Mouse (Mus musculus) liver, embryonic 15.5 days (tissue): ENCODE data around the gene Ptgs1. TPM values are rescaled to one million over a fixed set of nuclear protein-coding genes. Genes with fewer than 3 reads are reported as not detected.
"Not testable (repeated sequence)": the region's sequence is repeated elsewhere in the genome, so short reads cannot be mapped to it uniquely, and the experiment has no call there.

Experiments
- ATAC-seq: fragments of 200-750 bp; cut with Nextera tagmentation; 2 replicates; pipeline ENCODE4 v1.8.0; 2017; ENCODE audit warnings: moderate number of reproducible peaks, mild to moderate bottlenecking, moderate library complexity; ENCODE audit not compliant: insufficient read depth
- H3K27ac ChIP-seq: fragments of 300-500 bp; sonication (generic); replicated peaks from 2 replicates; pipeline ENCODE4 v1.5.1; 2015; ENCODE audit warnings: mild to moderate bottlenecking, inconsistent platforms
- H3K27me3 ChIP-seq: fragments of 300-500 bp; sonication (generic); 2 replicates; pipeline ENCODE4 v1.6.1; 2015; ENCODE audit warnings: mild to moderate bottlenecking, inconsistent platforms
- H3K36me3 ChIP-seq: fragments of 300-500 bp; sonication (generic); replicated peaks from 2 replicates; pipeline ENCODE4 v1.6.1; 2015; ENCODE audit warnings: moderate library complexity, mild to moderate bottlenecking, inconsistent platforms
- H3K4me1 ChIP-seq: fragments of 300-500 bp; sonication (generic); replicated peaks from 2 replicates; pipeline ENCODE4 v1.6.1; 2015; ENCODE audit warnings: inconsistent platforms
- H3K4me2 ChIP-seq: fragments of 300-500 bp; sonication (generic); 2 replicates; pipeline ENCODE4 v1.6.1; 2015; ENCODE audit warnings: moderate library complexity, mild to moderate bottlenecking, inconsistent platforms
- H3K4me3 ChIP-seq: fragments of 300-500 bp; sonication (generic); replicated peaks from 2 replicates; pipeline ENCODE4 v1.5.1; 2015; ENCODE audit warnings: mild to moderate bottlenecking, inconsistent platforms
- H3K9ac ChIP-seq: fragments of 300-500 bp; sonication (generic); 2 replicates; pipeline ENCODE4 v1.6.1; 2015; ENCODE audit warnings: moderate library complexity, mild to moderate bottlenecking, inconsistent platforms
- H3K9me3 ChIP-seq: fragments of 300-500 bp; sonication (generic); replicated peaks from 2 replicates; pipeline ENCODE4 v1.6.1; 2016; ENCODE audit warnings: inconsistent platforms
- WGBS: fragments of 180-500 bp; shearing (Covaris S2); methylation state at CpG from one replicate; pipeline ENCODE4 v1.1.7; 2015; ENCODE audit warnings: mixed read lengths; ENCODE audit not compliant: insufficient replicate concordance; 5-methylcytosine and 5-hydroxymethylcytosine counted together
- polyA plus RNA-seq: library from polyadenylated mRNA; unstranded; fragments of >200 nt; fragmentation: Nextera tagmentation; extraction: Ambion mirVana; gene quantifications from 2 replicates; pipeline ENCODE4 v1.2.1, GENCODE M21; 2015

Gene Ptgs1
- 20.9 and 22.8 TPM in 2 replicates for polyA plus RNA-seq

- WGBS: under 1% methylated on average over 18 of the region's 18 CpGs
- Histone ChIP-seq H3K4me2 (peak within 1 kb of the TSS; percentile 58), H3K27me3 (peaks cover 26% of the 10 kb centered on the region), H3K9me3 (no peaks in the 10 kb centered on the region), H3K4me1 (peaks cover 11% of the 10 kb centered on the region; the same call in 1 of the 2 replicates), H3K27ac (peak within 1 kb of the TSS; percentile 66), H3K36me3 (no peaks in the 10 kb centered on the region), H3K9ac (peak within 1 kb of the TSS; percentile 39; the same call in 1 of the 2 replicates), H3K4me3 (peak within 1 kb of the TSS; percentile 52)
- peak; percentile 69 for ATAC-seq
Observed at GRCm38 (mm10) chr2:36230366-36230765, at the start of gene Ptgs1. Ptgs1 (plus strand) TSS chr2:36230426.

DNA sequence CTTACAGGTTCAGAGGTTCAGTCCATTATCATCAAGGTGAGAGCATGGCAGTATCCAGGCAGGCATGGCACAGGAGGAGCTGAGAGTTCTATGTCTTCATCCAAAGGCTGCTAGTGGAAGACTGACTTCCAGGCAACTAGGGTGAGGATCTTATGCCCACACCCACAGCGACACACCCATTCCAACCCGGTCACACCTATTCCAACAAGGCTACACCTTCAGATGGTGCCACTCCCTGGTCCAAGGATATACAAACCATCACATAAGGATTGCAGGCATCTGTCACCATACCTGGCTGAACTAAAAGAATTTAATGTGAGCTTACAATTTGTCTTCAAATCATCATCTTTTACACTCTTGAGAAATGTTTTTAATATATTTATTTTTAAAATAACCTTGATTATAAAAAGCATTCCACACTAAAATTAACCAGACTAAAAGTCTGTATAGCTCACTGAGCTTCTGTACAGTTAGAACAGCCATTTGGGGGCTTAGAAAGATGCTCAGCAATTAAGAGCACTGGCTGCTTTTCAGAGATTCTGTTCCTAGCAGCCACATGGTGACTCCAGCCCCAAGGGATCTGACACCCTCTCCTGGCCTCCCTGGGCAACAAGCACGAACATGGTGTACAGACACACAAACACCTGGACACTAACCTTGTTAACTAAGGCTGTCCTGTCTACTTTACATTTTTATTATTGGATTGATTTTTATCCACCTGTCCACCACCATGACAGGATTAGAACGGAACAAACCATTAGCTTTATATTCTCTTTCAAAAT lies 48.4 kb upstream of the Ptgs1 start:
- not testable (repeated sequence) for H3K9ac ChIP-seq, H3K27me3 ChIP-seq, H3K4me2 ChIP-seq, H3K9me3 ChIP-seq
- WGBS: 81% methylated on average over 4 of the region's 4 CpGs
- 0 out of 2 replicates have a peak overlapping the region, but pooled peaks have one; percentile 16 for H3K27ac ChIP-seq
- peak; percentile 69 for ATAC-seq
- peaks cover 24% of the 10 kb centered on the region for H3K4me1 ChIP-seq
- H3K36me3 ChIP-seq: peaks cover 32% of the 10 kb centered on the region
- H3K4me3 ChIP-seq: peak overlapping the region; percentile 37; the same call in 1 of the 2 replicates

DNA sequence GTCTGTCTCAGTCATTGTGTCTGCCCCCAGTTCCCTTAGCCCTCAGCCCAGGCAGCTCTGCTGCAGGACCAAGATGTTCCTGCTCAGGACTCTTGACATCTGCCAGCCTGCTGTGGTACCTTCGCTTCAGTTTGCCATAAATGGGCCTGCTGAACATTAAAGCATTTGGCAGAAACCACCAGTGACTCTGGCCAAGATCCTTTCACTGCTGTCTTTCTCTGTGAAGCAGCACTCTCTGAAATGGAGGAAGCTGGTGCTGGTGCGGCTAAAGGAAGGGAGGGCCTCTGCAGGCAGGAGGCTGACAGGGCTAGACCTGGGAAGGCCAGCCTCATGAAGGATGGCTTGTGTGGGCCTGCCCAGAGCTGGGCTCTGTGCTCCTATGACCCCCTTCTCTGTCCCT lies 46.9 kb upstream of the Ptgs1 start:
- no peaks in the 10 kb centered on the region for H3K27me3 ChIP-seq
- H3K27ac ChIP-seq: no peak overlapping the region
- WGBS: 77% methylated on average over 2 of the region's 2 CpGs
- H3K36me3 ChIP-seq: peaks cover 22% of the 10 kb centered on the region
- H3K4me1 ChIP-seq: peaks cover 24% of the 10 kb centered on the region
- H3K9me3 ChIP-seq: no peaks in the 10 kb centered on the region
- no peak overlapping the region for H3K9ac ChIP-seq
- no peak overlapping the region for H3K4me2 ChIP-seq
- ATAC-seq: no peak
- no peak overlapping the region for H3K4me3 ChIP-seq

DNA sequence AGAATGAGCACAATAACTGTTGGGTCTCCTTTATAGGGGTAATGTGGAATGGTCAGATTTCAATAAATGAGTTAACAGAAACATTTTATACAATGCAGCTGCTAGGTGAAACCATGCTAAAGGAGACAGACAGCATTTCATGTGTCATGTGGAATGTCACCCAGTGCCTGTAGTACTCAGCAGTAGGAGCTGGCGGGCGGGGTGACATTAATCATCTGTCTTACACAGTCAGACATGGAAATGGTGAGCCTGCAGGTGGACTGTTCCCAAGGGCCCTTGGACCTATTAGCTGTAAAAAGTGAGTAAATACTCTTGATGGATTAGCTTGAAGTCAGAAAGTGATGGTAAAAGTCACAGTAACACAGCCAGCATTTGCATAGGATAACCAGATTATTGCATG lies 46.0 kb upstream of the Ptgs1 start:
- no peak for ATAC-seq
- Histone ChIP-seq H3K27me3 (no peaks in the 10 kb centered on the region), H3K4me3 (no peak overlapping the region), H3K9me3 (no peaks in the 10 kb centered on the region), H3K4me2 (no peak overlapping the region), H3K27ac (peak overlapping the region; percentile 25), H3K36me3 (peaks cover 15% of the 10 kb centered on the region), H3K9ac (no peak overlapping the region), H3K4me1 (peaks cover 24% of the 10 kb centered on the region)
- WGBS: 86% methylated on average over 2 of the region's 2 CpGs

DNA sequence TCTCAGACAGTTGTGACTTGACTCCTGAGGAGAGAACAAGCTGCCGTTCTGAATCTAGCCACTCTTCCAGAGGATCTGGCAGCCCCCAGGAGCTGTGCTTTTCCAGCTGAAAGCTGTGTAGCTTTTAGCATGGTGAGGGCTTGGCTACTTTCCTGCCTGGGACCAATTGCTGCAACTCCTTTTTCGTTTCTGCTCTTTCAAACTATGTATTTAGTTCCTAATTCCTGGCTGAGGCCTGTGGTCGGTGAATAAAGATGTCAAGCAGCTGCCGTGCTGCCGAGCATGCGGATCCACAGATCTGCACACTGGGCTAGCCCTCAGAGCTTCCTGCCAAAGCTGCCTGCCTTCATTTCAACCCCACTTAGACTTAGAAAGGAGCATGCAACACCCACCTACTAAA lies 45.4 kb upstream of the Ptgs1 start:
- no peaks in the 10 kb centered on the region for H3K9me3 ChIP-seq
- no peak overlapping the region for H3K9ac ChIP-seq
- 65% methylated on average over 6 of the region's 6 CpGs for WGBS
- no peak overlapping the region for H3K4me2 ChIP-seq
- no peak for ATAC-seq
- H3K27me3 ChIP-seq: no peaks in the 10 kb centered on the region
- H3K4me3 ChIP-seq: no peak overlapping the region
- peaks cover 11% of the 10 kb centered on the region for H3K36me3 ChIP-seq
- H3K4me1 ChIP-seq: peaks cover 24% of the 10 kb centered on the region
- no peak overlapping the region for H3K27ac ChIP-seq

GRCm38 (mm10) chr2:36189200-36189599 lies 41.0 kb upstream of the Ptgs1 start:
- H3K4me1 ChIP-seq, H3K27me3 ChIP-seq, H3K36me3 ChIP-seq, ATAC-seq, H3K27ac ChIP-seq, H3K9ac ChIP-seq, H3K4me2 ChIP-seq, H3K4me3 ChIP-seq, H3K9me3 ChIP-seq: not testable (repeated sequence)
- WGBS: 77% methylated on average over 6 of the region's 6 CpGs

DNA sequence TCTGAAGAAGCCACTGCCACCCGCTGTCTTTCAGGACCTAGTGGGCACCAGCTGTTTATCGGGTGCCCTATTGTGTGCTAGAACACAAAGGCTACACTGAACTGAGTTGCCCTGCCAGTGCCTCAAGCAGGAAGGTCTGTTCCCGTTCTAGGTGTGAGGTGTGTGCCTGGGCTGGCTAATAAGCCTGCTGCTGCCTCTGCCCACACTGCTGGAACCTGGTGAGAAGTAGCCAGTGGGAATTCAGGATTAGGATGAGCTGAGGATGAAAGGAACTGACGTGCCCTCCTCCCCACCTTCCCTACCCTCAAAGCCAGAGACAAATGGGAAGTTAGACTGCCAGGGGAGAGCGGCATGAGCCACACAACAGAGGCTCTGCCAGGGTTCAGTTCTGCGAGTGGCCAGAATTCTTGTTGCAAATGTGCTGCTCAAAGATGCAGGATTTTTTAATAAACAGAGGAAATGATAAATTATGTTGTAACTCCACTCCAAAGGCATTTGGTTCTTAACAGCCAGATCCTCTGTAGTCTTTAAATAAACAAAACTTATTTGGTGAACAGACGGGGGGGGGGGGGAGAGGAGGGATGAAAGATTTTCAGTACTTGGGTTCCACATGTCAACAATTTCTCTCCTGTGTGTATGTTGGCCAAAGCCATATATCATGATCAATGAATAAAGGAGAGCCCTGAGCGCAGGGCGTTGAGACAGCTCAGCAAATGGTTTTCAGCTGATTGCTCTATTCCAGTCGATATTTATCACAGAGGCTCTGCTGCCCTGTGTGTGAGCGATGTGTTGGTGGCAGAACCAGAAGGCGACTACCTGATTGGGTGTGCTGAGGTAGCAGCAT lies 38.9 kb upstream of the Ptgs1 start:
- WGBS: 67% methylated on average over 12 of the region's 12 CpGs
- Histone ChIP-seq H3K27ac (no peak overlapping the region), H3K4me1 (peaks cover 15% of the 10 kb centered on the region)

GRCm38 (mm10) chr2:36197021-36197420 lies 33.2 kb upstream of the Ptgs1 start:
- peak overlapping the region; percentile 97 for H3K27ac ChIP-seq
- no peak overlapping the region for H3K4me3 ChIP-seq
- H3K9me3 ChIP-seq: no peaks in the 10 kb centered on the region
- no peak for ATAC-seq
- H3K27me3 ChIP-seq: peaks cover 25% of the 10 kb centered on the region
- H3K4me2 ChIP-seq: peak overlapping the region; percentile 73
- peak overlapping the region; percentile 16; the same call in 1 of the 2 replicates for H3K9ac ChIP-seq
- H3K4me1 ChIP-seq: peaks cover 67% of the 10 kb centered on the region
- no peaks in the 10 kb centered on the region for H3K36me3 ChIP-seq
- WGBS: 63% methylated on average over 3 of the region's 3 CpGs

More for the DNA sequence above, 38.9 kb upstream of the Ptgs1 start:
- no peaks in the 10 kb centered on the region for H3K27me3 ChIP-seq
- no peak for ATAC-seq
- H3K36me3 ChIP-seq: 0 out of 2 replicates have a peak, but pooled peaks cover 3% of the 10 kb centered on the region
- H3K9me3 ChIP-seq: no peaks in the 10 kb centered on the region
- H3K9ac ChIP-seq: no peak overlapping the region
- no peak overlapping the region for H3K4me2 ChIP-seq
- no peak overlapping the region for H3K4me3 ChIP-seq

DNA sequence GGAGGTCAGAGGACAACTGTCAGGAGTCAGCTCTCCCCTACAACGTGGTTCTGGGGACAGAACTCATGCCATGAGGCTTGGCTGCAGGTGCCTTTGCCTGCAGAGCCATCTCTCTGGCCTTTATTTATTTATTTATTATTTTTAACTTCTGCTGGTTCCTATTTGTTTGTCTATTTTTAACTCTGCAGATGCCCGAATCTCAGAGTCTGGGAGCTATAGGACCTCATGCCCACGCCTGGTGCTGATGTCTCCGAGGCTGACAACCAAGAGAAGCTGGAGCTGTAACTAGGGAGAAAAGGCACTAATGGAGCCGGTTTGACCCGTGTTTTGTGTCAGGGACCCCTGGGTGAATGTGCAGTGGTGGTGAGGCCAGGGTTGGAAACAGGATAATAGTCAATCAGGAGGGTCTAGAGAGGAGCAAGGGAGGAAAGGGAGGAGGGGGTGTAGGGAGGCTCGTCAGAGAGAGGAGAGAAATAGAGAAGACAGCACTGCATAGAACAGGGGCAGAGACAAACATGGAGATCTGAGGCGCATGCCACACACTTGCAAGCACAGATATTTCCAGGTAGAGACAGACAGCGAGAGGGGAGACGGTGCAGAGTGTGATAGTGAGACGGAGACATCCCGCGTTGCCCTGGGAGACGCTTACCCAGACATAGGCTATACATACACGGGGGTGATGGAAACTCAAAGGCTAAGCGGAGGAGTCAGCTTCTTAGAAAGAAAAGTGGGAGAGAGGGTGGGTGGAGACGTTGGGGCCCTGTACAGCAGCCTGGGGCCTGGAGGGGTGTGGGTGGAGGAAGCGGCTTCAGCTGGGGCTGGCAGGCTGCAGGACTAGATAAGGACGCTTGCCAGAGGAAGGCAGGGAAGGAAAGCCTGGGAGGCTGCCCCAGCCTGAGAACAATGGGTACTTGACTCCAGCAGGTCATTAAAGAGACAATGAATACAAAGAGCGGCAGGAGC lies 32.0 kb upstream of the Ptgs1 start:
- 10% methylated on average over 20 of the region's 20 CpGs for WGBS
- Histone ChIP-seq H3K27ac (peak overlapping the region; percentile 97), H3K27me3 (peaks cover 37% of the 10 kb centered on the region), H3K9me3 (no peaks in the 10 kb centered on the region), H3K4me2 (peak overlapping the region; percentile 73), H3K4me3 (peak overlapping the region; percentile 57), H3K4me1 (peaks cover 79% of the 10 kb centered on the region), H3K9ac (peak overlapping the region; percentile 65), H3K36me3 (no peaks in the 10 kb centered on the region)
- ATAC-seq: peak; percentile 99

GRCm38 (mm10) chr2:36198882-36199262 lies 31.4 kb upstream of the Ptgs1 start:
- WGBS: 10% methylated on average over 3 of the region's 3 CpGs
- peak overlapping the region; percentile 54 for H3K9ac ChIP-seq
- H3K36me3 ChIP-seq: no peaks in the 10 kb centered on the region
- peaks cover 86% of the 10 kb centered on the region for H3K4me1 ChIP-seq
- peak; percentile 42 for ATAC-seq
- no peaks in the 10 kb centered on the region for H3K9me3 ChIP-seq
- peaks cover 43% of the 10 kb centered on the region for H3K27me3 ChIP-seq
- peak overlapping the region; percentile 73 for H3K4me2 ChIP-seq
- peak overlapping the region; percentile 57 for H3K4me3 ChIP-seq
- peak overlapping the region; percentile 97 for H3K27ac ChIP-seq
